Mouse (Mus musculus): ENCODE data around the gene Hist1h1a.

Gene Hist1h1a

GRCm38 (mm10) chr13:23743215-23743614, 20.3 kb upstream of the Hist1h1a start:
- in situ Hi-C loops (cut with MboI, MseI): loop anchor here (10.0 kb wide), 1 partner anchor 1698 kb away; the partner anchor contains the start of genes Hist1h2ag, Hist1h2bj and Hist1h4i

DNA sequence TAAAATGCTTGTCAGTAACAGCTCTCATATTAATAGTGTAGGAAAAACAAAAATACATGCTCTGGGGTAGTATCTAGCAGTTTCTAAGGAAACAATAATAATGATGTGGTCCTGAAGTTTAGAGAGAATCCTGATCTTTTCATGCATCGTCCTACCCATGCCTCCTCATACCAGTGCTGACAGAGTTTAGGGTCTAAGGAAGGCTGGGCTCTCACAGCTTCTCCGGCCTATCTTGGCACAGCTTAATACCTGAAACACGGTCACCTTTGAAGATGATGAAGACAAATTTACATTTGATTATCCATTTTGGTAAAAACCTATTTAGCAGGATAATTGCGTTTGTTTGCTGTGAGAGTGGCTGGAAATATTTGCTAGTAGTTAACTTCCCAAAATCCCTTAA, 19.5 kb upstream of the Hist1h1a start:
- in situ Hi-C loops (cut with MboI, MseI): loop anchor here (10.0 kb wide), 1 partner anchor 1699 kb away; the partner anchor contains the start of genes Hist1h2ag, Hist1h2bj and Hist1h4i

- in situ Hi-C loops (cut with MboI, MseI): loop anchor here (10.0 kb wide), 1 partner anchor 1700 kb away; the partner anchor contains the start of genes Hist1h2ag, Hist1h2bj and Hist1h4i
These were observed 18.8 kb upstream of the Hist1h1a start for GRCm38 (mm10) chr13:23744421-23745380.

DNA sequence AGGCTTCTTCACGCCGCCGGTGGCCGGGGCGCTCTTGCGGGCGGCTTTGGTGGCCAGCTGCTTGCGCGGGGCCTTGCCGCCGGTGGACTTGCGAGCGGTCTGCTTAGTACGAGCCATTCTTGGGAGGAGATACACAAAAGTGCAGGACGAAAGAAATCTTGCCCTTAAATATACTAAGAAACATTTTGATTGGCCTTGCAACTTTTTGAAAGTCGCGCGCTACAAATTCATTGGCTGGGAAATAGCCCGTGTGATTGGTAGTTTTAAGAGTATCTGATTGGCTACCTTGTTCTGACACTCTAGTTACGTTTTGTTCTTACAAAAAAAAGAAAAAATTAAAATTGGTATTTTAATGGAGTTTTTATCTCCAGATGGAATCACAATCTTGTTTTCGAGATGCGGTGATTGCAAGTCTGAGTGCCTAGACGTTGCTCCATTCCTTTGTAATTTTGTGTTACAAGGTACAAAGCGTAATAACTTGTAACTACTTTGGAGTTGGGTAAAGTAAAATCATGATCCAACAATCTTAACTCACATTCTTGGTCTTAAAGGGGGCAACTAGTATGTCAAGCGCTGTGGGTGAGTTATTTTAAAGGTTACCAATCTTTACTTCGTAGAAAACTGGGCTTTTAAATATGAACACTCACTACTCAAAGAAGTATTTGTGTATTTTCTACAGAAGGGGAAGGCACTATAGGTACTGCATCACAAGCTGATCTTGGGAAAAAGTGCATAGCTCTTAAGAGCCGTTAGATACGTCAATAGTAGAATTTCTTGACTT, 17.9 kb upstream of the Hist1h1a start, which contains the start of gene Hist1h3c:
Gene Hist1h3c (minus strand): TSS at position 222 of the 781 bp plus-strand sequence.
- in situ Hi-C loops (cut with MboI, MseI): loop anchor here (10.0 kb wide), 1 partner anchor 1701 kb away; the partner anchor contains the start of genes Hist1h2ag, Hist1h2bj and Hist1h4i

- in situ Hi-C loops (cut with MboI, MseI): loop anchor here (10.0 kb wide), 1 partner anchor 1702 kb away; the partner anchor contains the start of genes Hist1h2ag, Hist1h2bj and Hist1h4i
These were observed 17.0 kb upstream of the Hist1h1a start, which contains the start of gene Hist1h2bb for GRCm38 (mm10) chr13:23746201-23747080. Gene Hist1h2bb, plus strand, starts transcription at chr13:23746734.

GRCm38 (mm10) chr13:23747081-23747891, 16.2 kb upstream of the Hist1h1a start:
- in situ Hi-C loops (cut with MboI, MseI): loop anchor here (10.0 kb wide), 1 partner anchor 1702 kb away; the partner anchor contains the start of genes Hist1h2ag, Hist1h2bj and Hist1h4i

DNA sequence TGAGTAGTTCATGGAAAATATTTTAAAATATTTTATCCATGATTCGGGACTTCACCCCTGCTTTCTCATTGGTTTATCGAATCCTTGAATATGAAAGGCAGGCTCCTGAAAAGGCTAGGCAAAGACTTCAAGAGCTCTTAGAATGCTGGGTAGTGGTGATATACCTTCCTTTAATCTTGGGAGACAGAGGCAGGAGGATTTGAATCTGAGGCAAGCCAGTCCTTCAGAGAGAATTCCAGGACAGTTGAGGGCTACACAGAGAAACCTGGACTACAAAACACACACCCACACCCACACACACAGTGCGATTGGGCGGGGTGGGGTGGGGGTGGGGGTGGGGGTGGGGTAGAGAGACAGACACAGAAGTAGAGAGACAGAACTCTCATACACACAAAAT, 15.6 kb upstream of the Hist1h1a start:
- in situ Hi-C loops (cut with MboI, MseI): loop anchor here (10.0 kb wide), 1 partner anchor 1703 kb away; the partner anchor contains the start of genes Hist1h2ag, Hist1h2bj and Hist1h4i

DNA sequence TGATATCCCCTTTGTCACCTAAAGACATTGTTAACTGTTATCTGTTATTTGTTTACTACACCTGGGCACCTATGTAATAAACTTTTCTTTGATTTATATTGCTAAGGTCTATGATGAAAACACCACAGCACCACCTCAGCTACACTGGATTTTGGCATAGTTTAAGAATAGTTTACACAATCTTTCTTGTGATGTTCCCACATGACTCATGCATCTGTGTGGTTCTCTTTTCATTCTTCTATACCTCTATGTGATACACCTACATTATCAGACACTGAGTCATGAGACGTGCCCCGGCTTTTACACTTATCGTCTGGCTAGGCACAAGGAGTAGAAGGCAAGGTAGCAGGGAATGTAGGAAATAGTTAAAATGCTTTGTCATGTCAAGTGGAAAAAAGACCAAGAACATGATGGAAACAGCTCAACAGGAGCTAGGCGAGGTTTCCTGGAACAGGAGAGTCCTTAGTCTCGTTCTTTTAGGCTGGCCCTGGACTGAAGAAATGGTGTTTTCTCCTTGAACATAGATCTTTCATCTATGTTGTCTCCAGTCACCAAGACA, 13.8 kb upstream of the Hist1h1a start:
- in situ Hi-C loops (cut with MboI, MseI): loop anchor here (10.0 to 25.0 kb wide), 4 partner anchors 315 to 1962 kb away; partner anchors contain the start of genes Gmnn, Hist1h1b, Hist1h2ag and Hist1h2an

GRCm38 (mm10) chr13:23750839-23751477, 12.5 kb upstream of the Hist1h1a start, which contains the start of gene Hist1h2ab:
Gene Hist1h2ab, plus strand, starts transcription at chr13:23751126.
- in situ Hi-C loops (cut with MboI, MseI): loop anchor here (10.0 to 25.0 kb wide), 3 partner anchors 316 to 1964 kb away; partner anchors contain the start of genes Gmnn, Hist1h1b, Hist1h2an and Hist1h2bp

DNA sequence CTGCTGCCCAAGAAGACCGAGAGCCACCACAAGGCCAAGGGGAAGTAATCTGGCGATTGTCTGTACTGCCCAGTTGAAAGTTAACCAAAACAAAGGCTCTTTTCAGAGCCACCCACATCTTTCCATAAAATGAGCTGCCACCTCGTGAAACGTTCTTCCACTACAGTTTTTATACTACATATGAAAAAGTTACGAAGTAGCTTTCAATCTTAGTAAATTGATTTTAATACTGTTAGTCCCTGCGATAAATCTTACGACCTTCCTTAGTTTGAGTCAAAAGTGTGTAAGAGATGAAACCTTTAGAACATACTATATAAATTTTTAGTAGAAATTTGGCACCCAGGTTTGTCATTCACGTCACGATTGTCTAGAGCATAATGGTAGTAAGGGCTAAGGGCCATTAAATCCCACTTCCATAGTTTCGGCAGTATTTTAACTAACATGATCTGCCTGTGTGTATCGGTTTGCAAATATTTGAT, 11.9 kb upstream of the Hist1h1a start:
- in situ Hi-C loops (cut with MboI, MseI): loop anchor here (10.0 to 25.0 kb wide), 3 partner anchors 317 to 1964 kb away; partner anchors contain the start of genes Gmnn, Hist1h1b, Hist1h2an and Hist1h2bp

GRCm38 (mm10) chr13:23752067-23752741, 11.3 kb upstream of the Hist1h1a start, which contains the start of gene Hist1h3b:
Gene Hist1h3b, plus strand, starts transcription at chr13:23752267.
- in situ Hi-C loops (cut with MboI, MseI): loop anchor here (10.0 to 25.0 kb wide), 3 partner anchors 317 to 1965 kb away; partner anchors contain the start of genes Gmnn, Hist1h1b, Hist1h2an and Hist1h2bp

- in situ Hi-C loops (cut with MboI, MseI): loop anchor here (10.0 to 25.0 kb wide), 3 partner anchors 318 to 1965 kb away; partner anchors contain the start of genes Gmnn, Hist1h1b, Hist1h2an and Hist1h2bp
These were observed 10.7 kb upstream of the Hist1h1a start for GRCm38 (mm10) chr13:23752742-23753172.

GRCm38 (mm10) chr13:23753314-23754078, 10.0 kb upstream of the Hist1h1a start:
- in situ Hi-C loops (cut with MboI, MseI): loop anchor here (10.0 to 25.0 kb wide), 3 partner anchors 319 to 1966 kb away; partner anchors contain the start of genes Gmnn, Hist1h1b, Hist1h2an and Hist1h2bp

DNA sequence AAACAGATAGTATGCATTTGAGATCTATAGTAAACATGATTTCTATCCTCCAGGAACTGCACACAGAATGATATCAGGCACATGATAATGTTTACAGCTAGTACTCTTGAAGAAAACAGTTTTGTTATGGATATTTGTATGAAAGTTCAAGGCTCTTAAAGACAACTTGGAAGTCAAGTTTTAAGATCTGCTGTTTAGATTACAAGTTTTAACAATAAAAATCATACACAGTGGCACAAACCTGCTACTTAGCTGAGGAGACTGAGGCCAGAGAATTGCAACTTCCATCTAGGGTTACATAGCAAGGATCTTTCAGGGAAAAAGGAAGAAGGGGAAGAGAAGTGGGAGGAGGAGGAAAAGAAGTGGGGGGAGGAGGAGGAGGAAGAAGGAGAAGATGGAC, 8.5 kb upstream of the Hist1h1a start:
- in situ Hi-C loops (cut with MboI, MseI): loop anchor here (10.0 to 25.0 kb wide), 3 partner anchors 320 to 1968 kb away; partner anchors contain the start of genes Gmnn, Hist1h1b, Hist1h2an and Hist1h2bp

- in situ Hi-C loops (cut with MboI, MseI): loop anchor here (10.0 to 25.0 kb wide), 3 partner anchors 322 to 1969 kb away; partner anchors contain the start of genes Gmnn, Hist1h1b, Hist1h2an and Hist1h2bp
These were observed 6.7 kb upstream of the Hist1h1a start, which contains the start of gene Hist1h4b for GRCm38 (mm10) chr13:23756790-23757189. Gene Hist1h4b, plus strand, starts transcription at chr13:23757013.
